Mouse (Mus musculus) kidney, adult 11 months (tissue): ENCODE results near the gene E2f6.

Source experiments
- DNase-seq: peaks from one replicate; pipeline ENCODE4 v3.0.0; 2022

The E2f6 gene

DNA sequence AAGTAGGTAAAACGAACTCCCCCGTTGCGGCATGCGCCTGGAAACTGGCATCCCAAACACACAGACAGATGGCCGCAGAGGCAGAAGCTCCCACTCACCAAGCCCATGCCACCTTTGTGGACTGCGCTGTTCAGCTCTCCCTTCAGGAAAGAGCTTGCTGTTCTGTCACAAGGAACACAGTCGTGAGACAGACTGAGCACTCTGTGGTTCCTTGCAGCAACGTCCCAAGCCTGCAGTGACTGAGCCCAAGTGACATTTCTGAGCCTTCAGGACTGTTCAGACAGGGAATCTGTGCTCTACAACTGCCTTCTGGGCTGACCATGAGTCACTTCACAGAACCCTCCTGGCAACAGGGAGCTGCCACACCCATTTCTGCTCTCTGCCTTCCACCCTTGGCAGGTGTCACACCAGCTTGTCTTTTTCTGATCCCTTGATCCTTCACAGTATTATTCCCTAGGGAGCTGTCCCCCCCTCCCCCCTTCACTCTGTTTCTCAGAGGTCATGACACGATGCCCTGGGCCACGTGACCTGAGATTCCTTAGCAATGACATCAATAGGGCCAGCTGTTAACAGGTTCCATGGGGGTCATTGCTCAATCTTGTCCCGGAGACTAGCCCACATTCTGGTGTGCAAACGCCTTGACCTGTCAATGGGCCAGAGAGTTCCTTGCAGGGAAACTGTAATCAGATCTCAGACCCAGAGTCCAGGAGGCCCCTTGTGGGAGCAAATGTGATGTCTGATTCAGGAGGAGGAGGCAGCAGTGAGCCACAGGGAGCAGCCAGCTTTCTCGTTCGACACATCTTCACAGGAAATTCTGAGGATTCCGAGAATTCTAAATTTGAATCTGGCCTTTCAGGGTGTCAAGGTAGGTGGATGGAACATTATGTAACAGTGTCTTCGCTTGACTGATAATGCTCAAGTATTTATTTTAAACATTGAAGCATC is 39.9 kb downstream of the E2f6 start:
- peak; percentile 47 for DNase-seq

DNA sequence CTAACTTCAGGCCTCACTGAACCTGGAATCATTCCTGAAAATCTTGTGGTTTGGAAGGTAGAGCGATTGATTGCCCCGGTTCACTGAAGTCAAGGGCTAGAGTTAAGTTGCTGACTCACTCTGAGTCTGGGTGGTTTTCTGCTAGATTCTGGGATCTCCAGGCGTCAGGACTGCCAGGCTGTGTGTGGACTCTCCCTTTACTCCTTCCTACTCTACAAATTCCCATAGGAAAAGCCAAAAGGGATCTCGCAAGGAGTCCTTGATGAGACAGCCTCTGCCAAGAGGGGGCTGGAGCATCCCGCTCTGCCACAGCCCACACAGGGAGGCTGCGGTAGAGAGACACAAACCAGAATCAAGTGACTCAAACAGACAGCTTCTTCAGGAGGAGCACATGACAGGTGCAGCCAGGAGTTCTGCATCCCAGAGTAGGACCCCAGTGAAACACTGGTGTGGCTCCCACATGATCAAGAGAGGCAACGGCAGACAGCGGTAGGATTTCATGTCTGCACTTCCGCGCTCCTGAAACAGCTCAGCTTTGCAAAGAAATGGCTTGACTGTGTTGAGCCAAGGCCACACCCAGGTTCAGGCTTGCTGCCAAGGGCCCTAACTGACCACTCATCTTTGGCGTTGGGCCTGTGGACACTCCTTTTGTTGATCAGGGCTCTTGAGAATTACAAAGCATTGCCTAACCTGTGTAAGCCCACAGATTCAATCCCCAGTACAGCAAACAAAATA is 42.8 kb downstream of the E2f6 start:
- peak; percentile 68 for DNase-seq

DNA sequence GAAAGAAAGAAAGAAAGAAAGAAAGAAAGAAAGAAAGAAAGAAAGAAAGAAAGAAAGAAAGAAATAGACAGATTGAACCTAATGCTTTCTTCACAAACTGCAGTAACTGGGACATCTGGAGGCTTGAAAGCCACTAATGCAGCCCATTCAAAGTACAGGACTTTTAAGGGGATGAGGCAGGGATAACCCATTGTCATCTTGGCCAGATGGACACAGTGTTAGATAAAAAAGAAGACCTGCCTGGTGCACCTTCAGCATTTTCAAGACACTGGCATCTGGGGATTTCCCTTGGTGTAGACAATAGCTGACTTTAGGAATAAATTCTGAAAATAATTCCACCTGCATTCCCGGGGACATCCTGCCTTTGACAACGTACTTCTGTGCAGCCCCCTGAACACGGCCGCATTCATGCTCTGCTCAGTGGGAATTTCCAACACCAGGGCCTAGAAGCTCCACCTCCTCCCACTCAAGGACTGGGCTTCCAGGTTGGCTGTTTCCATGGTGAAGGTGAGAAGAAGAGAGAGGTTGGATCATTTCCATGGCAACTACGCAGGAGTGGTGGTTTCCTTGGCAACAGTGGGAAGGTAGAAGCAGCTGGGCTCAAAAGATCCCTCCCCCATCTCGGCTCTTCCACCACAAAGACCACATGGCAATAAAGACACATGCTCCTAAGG is 45.0 kb downstream of the E2f6 start:
- DNase-seq, result no peak

- DNase-seq, result no peak
Observed at GRCm38 (mm10) chr12:16856306-16856679, 45.5 kb downstream of the E2f6 start.

DNA sequence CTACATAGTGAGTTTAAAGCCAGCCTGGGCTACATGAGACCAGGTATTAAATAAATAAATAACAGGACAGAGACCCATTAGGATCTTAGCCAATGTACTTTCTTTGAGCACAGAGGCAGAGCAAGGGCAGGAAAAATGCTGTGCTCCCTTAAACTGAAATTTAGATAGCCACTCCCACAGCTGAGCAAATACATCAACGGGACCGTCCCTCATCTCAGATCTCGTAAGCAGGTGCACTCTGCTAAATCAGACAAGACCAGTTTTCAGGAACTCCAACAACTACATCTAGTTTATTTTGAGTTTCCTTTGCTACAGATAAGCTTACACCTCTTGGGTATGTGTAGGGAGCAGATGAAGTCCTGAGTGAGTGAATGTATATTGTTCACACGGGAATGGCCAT is 47.3 kb downstream of the E2f6 start:
- no peak for DNase-seq

GRCm38 (mm10) chr12:16859781-16860180 is 49.0 kb downstream of the E2f6 start:
- DNase-seq, result no peak

- DNase-seq, result no peak
Observed at GRCm38 (mm10) chr12:16860533-16860932, 49.8 kb downstream of the E2f6 start.

DNA sequence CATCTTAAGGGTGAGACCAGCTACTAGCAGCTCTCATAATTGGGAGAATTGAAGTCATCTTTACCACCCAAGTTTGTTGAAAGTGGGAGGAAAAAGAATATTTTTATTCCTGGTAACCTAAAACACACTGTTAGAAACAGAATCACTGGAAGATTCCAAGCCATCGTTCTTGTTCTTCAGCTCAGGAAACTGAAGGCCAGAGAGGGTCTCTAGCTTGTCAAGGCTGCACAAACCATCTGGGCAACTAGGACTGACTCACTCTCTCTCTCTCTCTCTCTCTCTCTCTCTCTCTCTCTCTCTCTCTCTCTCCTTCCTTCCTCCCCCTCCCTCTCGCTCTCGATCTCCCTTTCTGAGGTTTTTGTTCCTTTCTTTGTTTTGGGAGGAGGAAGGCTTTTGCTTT is 50.2 kb downstream of the E2f6 start:
- DNase-seq, result no peak

GRCm38 (mm10) chr12:16864477-16864876 is 53.7 kb downstream of the E2f6 start:
- DNase-seq, result no peak

DNA sequence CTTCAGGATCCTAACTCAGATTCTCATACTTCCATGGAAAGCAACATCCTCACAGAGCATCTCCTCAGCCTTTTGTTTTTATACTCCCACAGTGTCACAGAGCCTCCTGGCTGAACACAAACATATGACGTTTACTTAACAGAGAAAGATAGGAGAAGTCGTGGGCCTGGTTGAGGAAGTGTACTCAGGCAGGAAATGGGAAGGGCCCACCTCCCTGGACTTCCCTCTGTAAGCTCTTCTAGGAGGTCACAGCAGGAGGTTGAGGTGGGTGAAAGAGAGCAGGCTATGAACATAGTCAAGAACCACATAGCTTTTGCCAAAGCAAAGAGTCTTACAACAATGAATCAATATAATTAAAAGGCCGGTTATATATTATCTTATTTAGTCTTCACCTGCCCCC is 55.1 kb downstream of the E2f6 start:
- DNase-seq, result no peak

DNA sequence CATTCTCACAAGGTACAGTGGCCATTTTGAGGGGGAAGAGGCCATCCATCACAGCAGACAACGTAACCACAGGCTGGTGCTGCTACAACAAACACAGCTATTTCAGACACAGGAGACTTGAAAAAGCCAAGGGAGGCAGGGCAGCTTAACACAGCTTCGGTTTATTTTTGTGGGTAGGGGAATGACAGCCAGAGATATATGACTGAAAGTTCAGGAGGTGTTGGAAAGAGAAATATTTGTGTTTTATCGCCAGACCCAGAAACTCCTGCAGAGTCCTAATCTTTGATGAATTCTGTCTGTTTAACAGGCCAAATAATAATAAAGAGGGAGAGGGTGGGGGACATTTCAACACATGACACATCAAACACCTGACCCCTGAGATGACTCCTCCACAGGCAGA is 55.7 kb downstream of the E2f6 start:
- DNase-seq, result no peak

DNA sequence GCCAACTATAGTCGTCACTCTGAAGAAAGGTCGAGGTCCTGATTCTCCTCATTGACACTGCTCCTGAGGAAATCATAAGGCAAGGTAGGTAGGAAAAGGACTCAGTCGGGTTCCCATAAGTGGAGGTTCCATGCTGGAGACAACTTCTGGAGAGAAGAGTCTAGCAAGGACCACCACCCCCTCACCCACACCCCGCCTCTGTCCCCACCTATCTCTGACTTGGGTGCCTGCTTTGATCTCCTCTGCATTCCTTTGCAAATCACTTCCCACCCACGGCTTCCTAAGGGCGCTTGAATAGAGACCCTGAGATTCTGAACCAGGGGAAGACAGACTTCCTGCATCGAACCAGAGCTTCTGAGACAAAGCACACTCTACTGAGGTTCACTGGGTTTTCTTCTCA is 56.5 kb downstream of the E2f6 start:
- no peak for DNase-seq

DNA sequence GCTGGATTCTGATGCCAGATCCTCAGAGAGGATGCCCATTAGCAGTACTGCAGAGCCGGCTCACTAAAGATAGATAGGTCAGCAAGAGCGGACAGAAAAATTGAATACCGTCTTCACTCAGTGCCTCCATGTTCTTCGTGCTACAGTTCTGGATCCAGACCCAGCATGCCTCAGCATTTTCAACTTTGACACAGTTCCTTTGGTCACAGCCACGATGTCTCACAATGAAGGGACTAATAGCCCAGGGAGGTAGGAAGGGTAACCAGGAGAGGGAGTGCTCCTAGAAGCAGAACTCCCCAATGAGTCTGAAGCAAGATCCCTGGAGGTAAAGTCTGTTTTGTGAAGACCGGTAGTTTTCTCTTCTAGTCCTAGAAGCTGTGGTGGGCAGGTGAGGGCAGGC is 57.9 kb downstream of the E2f6 start:
- no peak for DNase-seq

GRCm38 (mm10) chr12:16869091-16869778 is 58.5 kb downstream of the E2f6 start:
- DNase-seq, result no peak

DNA sequence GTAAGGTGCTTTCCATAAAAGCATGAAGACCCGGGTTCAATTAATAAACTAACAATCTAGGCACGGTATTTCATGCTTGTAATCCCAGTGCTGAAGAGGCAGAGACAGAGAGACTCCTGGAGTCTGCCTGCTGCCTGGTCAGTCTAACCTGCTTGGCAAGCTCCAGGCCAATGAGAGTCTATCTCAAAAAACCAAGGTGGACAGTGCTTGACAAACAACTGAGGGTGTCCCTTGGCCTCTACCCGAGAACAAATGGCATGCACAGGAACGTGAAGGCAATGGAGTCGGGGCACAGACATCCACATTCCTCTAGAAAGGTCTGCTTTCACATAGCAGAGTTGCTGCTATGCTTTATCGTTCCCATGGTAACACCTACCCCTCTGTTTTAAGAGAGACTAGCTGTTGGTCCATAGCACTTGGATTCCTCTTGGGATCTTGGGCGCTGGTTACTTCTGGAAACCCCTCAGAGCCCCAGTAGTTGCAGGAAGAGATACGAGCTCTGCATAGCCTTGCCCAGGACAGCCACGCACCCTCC is 59.2 kb downstream of the E2f6 start:
- DNase-seq, result no peak

DNA sequence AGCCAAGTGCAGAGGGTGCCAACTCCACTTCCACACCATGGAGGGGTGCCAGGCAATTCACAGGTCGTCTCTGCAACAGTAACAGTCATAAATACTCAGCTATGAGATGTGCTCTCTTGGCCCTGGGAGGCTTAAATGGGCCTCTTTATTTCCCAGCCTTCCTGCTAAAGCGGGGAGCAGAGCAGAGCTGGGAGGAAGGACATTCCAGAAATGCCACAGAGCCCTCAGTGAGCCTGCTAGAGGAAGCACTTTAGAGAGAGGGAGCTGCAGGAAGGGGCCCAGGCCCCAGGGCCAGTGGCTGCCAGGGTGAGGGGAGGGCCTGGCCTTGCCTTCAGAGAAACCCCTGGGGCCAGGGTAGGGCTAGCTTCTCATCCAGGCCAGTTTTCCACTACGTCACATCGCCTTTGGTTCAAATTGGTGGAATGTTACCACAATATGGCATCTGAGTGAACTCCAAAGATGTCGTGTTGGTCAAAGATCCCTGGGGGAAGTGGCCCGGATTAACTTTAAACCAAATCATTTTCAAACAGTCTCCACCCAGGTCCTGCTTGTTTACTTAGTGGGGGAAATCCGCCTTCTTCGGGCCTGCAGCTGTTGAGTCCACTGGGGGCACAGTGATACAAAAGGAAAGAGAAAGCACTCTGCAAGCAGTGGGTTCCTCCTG is 59.8 kb downstream of the E2f6 start:
- DNase-seq, result peak; percentile 70

DNA sequence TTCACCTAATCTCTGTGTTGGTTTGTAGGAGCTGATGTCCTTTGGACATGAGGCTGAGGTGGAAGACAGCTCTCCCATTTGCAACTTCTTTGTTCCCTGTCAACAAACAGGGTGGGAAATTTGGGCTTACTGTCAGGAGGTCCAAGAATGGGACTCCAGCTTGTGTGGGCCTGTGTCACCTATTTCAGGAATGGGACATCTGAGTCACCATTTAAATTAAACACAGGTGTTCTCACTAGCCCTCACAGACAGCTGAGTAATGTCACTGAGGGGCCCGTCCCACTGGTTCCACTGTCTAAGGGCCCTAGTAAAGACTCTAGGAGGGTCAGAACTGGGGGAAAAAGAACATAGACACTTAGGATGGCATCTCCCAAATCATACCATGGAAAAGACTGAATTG is 61.2 kb downstream of the E2f6 start:
- no peak for DNase-seq

DNA sequence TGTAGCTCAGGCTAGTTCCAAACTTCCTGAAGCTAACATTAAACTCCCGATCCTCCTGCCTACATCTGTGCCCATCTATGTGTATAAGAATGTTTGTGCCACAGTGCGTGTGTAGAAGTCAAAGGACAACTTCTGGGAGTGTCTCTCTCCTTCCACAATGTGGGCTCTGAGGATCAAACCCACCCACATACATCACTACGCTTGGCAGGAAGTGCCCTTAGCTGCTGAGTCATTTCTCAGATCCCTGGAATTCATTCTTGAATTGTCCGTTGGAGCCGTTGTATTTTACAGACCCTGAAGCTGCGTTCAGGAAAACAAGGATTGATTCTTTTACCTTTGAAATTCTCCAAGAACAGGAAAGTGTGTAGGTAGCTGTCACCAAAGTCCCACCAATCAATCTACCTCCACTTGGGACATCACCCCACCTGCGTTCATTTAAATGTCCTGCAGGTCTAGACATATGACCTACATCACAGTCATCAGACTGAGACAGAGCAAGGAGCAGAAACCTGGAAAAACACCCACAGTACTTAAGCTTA is 62.2 kb downstream of the E2f6 start:
- no peak for DNase-seq

DNA sequence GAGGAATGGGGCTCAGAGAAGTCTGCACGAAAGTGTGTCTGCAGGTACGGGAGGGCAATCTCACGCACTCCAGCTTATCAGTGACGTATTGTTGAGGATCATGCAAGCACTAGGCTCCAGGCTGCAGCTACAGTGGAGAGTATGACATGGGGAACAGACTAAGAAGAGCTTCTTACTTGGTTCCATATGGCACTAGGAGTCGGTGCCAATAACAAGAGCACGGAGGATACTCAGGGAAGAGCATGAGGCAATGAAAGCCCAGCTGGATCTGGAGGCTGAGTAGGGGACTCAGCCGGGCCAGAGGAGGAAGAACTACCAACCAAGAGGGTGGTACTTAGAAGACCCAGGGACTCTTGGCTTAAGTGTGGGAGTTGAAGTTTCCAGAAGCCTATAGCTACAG is 62.8 kb downstream of the E2f6 start:
- no peak for DNase-seq

DNA sequence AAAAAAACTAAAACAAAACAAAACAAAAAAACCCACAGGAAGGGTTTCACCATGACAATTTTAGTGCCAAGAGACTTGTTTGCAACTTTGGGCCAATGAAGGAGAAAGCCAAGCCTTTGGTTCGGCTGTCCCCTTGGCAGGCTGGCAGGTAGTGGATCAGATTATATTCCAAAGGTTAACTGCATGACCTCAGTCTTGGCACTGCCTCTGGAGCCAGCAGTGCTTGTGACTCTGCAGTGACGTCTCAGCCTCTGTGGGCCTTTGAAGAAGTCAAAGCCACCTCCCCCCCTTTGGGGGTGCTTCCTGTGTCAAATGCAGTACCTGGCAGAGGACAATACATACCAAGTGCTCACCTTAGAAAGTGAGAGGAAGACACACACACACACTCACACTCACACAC is 63.3 kb downstream of the E2f6 start:
- peak; percentile 89 for DNase-seq

DNA sequence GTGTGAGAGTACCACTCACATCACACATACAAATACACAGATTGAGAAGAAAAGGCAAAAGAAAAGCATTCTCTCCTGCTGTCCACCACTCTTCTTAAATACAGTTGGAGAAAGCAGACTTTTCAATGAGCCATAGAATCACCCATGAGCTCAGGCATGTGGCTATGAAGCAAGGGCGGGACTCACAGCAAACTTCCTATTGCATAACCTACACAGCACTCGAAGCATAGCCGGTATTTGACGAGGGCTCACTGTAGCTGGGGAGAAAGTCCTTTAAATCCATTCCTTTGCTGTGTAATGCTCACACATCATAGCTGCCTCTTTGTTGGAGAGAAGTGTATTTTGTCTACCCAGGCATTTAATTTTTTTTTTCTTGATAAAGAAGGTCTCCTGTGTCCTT is 64.5 kb downstream of the E2f6 start:
- no peak for DNase-seq

GRCm38 (mm10) chr12:16875678-16876077 is 64.9 kb downstream of the E2f6 start:
- no peak for DNase-seq
